Mouse (Mus musculus) adrenal gland, postnatal 36 days (tissue): ENCODE measurements at regions not wholly inside any gene's neighbourhood (a gene's known extent, or its start where the extent isn't known, plus 50 kb on each side); places are given as distances from the start of the nearest gene placed in this dataset.
"Not testable (repeated sequence)": the region's sequence is repeated elsewhere in the genome, so short reads cannot be mapped to it uniquely, and the experiment has no call there.

Experiments
- DNase-seq, 2 experiments: peaks; one replicate each; pipeline ENCODE4 v3.0.0; 2021; ENCODE audit warnings: mixed read lengths in 1 of 2

DNA sequence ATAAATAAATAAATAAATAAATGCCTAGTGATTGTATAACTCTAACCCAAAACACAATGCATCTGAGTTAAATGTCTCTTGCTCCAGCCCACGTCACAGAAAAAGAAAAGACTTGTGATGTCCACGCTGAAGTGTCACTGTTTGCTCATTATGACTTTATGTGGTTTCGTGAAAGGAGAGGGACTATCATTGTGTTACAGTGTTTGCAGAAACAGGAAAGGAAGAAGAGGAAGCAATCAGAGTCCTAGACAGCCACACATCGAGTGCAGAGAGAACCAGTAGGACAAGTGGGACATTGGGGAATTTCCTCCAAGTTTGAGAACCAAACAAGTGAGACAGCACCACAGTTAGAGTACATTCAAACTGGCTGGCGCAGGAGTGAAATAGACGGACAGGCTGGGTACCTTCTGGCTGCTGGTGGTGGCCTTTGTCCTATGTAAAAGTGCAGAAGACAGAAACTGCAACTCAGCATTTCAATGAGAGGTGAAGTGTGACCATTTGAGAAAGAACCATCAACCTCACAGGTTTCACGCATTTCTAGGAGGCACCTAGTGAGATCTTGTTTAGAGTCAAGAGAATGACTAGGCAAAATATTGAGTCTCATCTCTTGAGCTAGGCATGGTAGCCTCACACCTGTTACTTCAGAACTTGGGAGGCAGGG lies 59.6 kb downstream of the Fasl start:
- DNase-seq, result no peak

- DNase-seq, result not testable (repeated sequence)
Measured at GRCm38 (mm10) chr1:161727357-161727756, 60.9 kb downstream of the Fasl start.

DNA sequence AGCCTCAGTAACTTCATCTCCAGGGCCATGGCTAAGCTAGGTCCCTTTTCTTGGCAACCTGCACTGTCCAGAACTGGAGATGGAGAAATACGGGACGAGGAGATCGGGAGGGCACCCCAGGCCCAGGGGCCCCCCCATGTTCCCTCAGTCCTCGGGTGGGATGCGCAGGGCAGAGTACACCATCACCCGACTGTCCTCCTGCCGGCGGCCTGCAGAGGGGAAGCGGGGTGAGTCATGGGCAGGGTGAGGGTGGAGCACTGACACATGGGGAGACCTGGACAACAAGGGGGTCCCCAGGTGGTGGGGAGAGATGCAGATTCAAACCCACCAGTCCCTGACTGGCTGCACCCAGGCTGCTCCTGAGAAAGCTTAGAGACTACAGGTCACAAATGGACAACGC lies 62.2 kb downstream of the Fasl start:
- not testable (repeated sequence) for DNase-seq

- DNase-seq, result no peak
Measured at GRCm38 (mm10) chr1:161719876-161720275, 68.4 kb downstream of the Fasl start.

DNA sequence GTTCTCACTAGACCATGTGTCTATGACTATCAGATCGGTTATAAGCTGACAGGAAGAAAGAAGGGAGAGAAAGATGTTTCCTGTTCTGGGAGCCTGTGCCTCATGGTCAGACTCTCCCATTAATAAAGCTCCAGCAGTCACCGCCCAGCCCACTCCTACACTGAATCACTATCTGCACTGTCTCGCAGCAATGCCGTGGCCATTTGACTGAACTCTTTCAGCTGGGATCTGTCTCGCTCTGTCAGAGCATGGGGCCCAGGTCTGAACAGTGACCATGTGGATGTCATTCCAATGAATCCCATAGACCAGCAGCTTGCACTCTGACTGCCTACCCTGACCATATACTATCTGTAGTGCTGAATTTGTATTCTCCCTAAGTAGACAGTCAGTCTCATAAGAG lies 70.0 kb downstream of the Fasl start:
- peak; percentile 27 to 30 for DNase-seq

DNA sequence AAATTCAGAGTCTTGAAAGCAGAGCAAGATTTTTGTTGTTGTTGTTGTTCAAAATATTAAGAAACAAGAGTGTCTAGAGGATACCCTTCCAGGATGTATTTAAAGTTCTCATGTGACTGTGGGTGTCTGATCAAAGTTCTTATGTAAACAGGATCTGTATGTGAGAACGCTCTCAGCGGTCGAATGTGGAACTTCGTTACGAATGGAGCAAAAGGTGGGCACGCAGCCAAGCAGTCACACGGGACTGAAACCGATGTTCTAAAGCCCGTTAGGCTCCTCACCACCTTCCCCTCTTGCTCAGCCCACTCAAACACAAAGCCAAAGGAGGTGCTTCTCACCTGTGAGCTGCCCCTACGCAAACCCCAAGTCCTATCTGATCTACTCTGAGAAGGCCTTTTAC lies 75.4 kb downstream of the Fasl start:
- DNase-seq, result peak; percentile 53 to 66

DNA sequence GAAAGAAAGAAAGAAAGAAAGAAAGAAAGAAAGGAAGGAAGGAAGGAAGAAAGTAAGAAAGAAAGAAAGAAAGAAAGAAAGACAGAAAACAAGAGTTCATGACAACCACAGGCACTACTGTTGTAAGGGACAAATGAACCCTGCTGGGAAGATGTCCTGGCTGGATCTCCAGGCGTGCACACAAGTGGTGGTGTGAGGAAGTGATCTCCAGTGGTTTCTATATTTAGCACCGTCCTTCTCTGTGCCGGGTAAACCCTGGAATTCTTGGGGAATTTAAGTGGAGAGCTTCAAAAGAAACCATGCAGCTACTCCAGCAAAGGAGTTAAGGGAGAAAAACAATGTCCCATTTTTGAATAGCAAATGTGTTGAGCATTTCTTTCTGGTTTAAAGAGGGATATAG lies 76.0 kb downstream of the Fasl start:
- no peak for DNase-seq

DNA sequence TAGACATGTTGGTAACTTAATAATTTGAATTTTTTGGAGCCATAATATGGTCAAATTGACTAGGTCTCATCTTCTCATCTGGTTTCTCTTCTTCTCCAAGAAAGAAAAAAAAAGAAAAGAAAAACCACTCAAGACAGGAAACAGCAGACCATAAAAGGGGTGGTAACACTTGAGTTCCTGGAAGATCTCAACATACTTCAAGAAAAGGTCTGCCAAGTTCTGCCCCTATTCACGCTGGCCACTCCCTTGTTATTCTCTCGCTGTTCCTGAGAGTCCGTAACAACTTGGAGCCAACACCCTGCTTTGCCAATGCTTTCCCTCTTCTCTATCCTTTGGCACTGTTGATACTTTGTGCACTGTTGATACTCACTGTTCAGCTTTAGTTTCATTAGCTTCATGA lies 81.2 kb downstream of the Fasl start:
- DNase-seq, result no peak

- no peak for DNase-seq
Measured at GRCm38 (mm10) chr1:161704961-161705360, 83.3 kb downstream of the Fasl start.

DNA sequence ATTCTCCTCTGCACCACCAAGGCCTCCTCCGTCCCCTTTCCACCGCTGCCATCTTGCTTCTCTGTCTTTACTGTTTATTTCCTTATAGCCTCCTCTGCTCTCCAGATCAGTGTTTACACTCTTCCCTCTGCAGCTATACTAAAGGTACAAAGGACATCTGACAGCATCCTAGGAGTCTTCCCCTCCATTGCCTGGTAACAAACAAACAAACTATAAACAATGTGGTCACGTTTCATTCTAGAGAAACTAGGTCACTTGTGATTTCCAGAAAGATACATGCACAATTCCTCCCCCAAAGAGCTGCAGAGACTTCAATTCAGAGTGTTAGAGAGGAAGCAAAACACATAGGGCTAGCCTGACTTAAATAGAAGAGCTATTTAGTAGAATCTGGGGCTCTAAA lies 83.8 kb downstream of the Fasl start:
- DNase-seq, result no peak

- DNase-seq, result no peak
Measured at GRCm38 (mm10) chr1:161695886-161696285, 92.4 kb downstream of the Fasl start.

DNA sequence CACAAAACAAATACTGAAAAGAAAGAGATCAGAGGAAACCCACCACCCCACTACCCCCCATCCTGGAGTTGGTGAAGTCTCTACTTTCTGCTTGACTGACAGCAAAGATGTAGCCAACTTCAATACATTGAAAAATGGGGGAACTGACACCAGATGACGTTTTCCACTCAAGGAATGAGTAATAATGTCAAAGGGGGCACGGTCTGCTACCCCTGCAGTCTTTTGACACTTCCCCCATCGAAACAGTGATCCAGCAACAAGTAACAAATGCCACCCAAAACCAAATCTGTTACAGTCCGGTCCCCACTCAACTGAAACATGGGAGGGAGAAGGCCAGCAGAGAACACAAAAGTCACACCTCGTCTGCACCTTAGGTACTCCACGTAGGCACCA lies 94.5 kb downstream of the Fasl start:
- DNase-seq, result no peak

- no peak for DNase-seq
Measured at GRCm38 (mm10) chr1:161692836-161693767, 95.2 kb downstream of the Fasl start.

DNA sequence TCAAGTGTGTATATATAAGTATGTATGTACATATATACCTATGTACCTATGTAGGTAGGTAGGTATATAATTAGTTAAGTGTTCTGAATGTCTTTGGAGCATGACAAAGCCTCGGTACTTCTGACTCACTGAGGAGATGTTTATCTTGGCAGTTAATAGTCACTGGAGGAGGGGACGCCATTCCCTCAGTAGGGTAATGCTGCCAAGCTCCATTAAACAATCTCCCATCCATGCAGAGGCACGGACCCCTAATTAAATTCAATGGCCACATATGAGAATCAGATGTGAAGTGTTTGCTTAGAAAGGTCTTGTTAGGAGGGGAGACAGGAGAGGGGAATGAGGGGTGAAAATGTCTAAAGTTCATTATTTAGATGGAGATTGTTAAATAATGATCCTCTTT lies 99.3 kb downstream of the Fasl start:
- DNase-seq, result no peak

DNA sequence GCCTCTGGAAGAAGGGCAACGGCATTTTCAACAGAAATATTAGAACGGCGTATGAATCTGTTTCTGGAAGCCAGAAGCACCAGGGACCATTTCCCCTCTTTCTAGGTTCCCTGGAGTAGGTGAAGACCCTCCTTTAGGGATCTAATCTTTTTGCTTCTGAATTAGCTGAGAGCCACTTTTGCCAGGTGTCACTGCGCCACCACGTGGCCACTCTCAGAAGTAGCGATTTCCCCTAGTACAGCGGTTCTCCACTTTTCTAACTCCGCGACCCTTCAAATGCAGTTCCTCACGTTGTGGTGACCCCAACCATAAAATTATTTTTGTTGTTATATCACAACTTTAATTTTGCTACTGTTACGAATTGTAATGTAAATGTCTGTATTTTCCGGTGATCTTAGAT lies 100.7 kb downstream of the Fasl start:
- peak; percentile 50 to 63 for DNase-seq

GRCm38 (mm10) chr1:161680558-161680957 lies 107.7 kb downstream of the Fasl start:
- no peak for DNase-seq

DNA sequence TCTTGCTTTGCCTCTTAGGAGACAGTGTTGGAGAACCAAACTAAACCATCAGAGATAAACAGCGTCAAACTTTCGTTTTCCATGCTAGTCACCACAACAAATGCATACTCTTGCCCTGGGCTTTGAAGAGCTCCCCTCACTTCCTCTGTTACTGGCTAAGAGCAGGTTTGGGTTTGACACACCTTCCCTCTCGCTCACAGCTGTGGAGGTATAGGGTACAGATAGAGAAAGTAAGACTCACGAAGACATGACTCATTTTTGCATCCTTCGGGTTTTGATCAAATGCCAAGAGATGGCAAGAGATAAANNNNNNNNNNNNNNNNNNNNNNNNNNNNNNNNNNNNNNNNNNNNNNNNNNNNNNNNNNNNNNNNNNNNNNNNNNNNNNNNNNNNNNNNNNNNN lies 117.4 kb downstream of the Fasl start:
- no peak for DNase-seq

DNA sequence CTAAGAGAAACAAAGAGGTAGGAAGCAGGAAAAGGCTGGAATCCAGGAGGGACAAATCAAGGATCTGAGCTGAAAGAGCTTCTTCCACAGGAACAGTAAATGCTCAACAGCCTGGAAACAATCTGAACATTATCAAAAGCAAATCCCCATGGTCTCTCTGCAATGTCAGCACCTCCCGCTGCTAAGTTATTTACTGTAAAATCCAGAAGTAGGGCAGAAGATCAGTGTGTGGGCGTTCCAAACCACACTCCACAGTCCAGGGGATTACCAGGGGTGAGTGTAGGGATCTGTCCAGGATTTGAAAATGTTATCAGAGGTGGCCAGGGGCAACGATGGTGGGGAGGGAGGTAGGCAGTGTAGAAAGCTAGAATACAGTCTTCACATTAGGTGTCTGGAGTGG lies 124.0 kb downstream of the Fasl start:
- no peak for DNase-seq

DNA sequence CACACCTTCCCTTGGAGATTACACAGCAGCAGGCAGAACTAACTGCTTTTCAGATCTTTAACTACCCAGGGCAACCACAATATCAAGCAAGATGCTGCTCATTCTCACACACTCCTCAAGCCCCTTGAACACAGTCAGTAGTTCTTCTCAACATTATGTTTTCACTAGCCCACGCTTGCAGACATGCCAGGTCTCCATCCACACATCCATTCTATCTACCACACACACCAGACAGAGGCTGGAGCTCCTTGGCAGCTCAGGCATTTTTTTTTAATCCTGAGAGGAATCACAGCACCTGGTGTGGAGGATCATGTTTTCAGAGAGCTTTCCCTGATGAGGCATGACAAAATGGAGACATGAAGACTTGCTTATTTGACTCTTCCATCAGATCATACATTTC lies 124.9 kb downstream of the Fasl start:
- no peak for DNase-seq

GRCm38 (mm10) chr1:161662241-161662640 lies 126.1 kb downstream of the Fasl start:
- no peak for DNase-seq

DNA sequence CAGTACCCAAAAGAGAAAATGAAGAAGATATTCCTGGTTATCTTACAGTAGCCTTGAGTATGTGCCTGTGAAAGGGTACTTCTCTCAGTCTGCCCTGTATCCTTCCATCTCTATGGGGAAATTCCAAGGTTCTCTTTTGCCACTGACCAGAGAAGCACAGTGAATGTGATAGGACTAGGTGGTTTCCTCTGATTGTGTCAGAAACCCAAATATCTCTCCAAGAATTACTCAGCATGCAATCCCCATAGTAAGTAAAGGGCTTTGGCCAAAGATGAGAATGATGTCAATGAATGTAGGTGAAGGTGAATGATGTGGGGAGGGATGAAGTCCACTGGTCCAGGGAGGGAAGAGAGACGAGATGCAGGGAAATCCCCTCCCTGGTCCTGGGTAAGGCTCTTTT lies 130.8 kb downstream of the Fasl start:
- no peak for DNase-seq

DNA sequence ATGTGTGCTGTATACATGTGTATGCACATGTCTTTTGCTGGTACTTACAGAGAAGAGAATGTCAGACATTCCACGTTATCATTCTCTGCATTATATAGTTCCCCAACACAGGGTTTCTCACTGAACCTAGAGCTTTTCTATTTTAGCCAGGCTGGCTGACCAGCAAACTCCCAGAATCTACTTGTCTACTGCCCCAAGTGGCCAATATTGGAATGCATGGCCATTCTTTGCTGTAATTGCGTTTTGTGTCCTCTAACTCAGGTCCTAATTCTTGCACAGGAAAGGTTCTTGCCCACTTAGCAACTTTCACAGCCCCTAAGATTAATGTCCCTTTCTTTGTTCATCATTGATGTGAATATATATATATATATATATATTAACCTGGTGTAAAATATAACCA lies 138.9 kb downstream of the Fasl start:
- DNase-seq, result no peak

- no peak for DNase-seq
Measured at GRCm38 (mm10) chr1:161632098-161632497, 137.6 kb downstream of the Tnfsf18 start.

- peak; percentile 32 to 46 for DNase-seq
Measured at GRCm38 (mm10) chr1:161621291-161621690, 126.8 kb downstream of the Tnfsf18 start.
